Mouse (Mus musculus): ENCODE measurements at regions not wholly inside any gene's neighbourhood (a gene's known extent, or its start where the extent isn't known, plus 50 kb on each side); places are given as distances from the start of the nearest gene placed in this dataset.

- DNase-seq (ENCODE audit: extremely low spot score, low spot score): peak; percentile 56
These were observed 104.0 kb upstream of the Nsun2 start for GRCm38 (mm10) chr13:69429596-69429995.

- DNase-seq (ENCODE audit: extremely low spot score, low spot score): no peak
These were observed 99.9 kb upstream of the Nsun2 start for GRCm38 (mm10) chr13:69433461-69434323.

- no peak for DNase-seq (ENCODE audit: extremely low spot score, low spot score)
These were observed 94.1 kb upstream of the Nsun2 start for GRCm38 (mm10) chr13:69439486-69439885.

- no peak for DNase-seq (ENCODE audit: extremely low spot score, low spot score)
These were observed 91.7 kb upstream of the Nsun2 start for GRCm38 (mm10) chr13:69441798-69442197.

- DNase-seq (ENCODE audit: extremely low spot score, low spot score): no peak
These were observed 87.9 kb upstream of the Nsun2 start for GRCm38 (mm10) chr13:69445611-69446010.

Measured in neural tube, embryonic 10.5 days (tissue).